Mouse (Mus musculus): ENCODE results near the gene Cbx4. TPM values are rescaled to one million over a fixed set of nuclear protein-coding genes. Genes with fewer than 3 reads are reported as not detected.
A peak's percentile ranks its signal among the peaks of the same experiment; 100 is the strongest.

Cbx4 gene
- polyA plus RNA-seq, 1 experiment from 2014 or later: 9.2 TPM

- Histone ChIP-seq H3K9me3 (ENCODE audit: control insufficient read depth, low read length) (no peaks in the 10 kb centered on the region), H3K4me1 (ENCODE audit: control insufficient read depth in 2 of 2, insufficient read depth in 2 of 2, low read length in 2 of 2) (peaks cover 5 to 9% of the 10 kb centered on the region in 2 experiments; a peak in 3 of 4 replicates), H3K4me2 (ENCODE audit: low read length) (no peak overlapping the region), H3K4me3 (ENCODE audit: control insufficient read depth in 1 of 2, insufficient read depth in 1 of 2, low read depth in 1 of 2, low read length in 2 of 2) (no peak overlapping the region), H3K27ac (replicated peaks in 1 of 2; ENCODE audit: control insufficient read depth in 1 of 2, insufficient read depth in 1 of 2, low read depth in 2 of 2, low read length in 2 of 2) (no peak overlapping the region), H3K9ac (ENCODE audit: low read length) (no peak overlapping the region), H3K27me3 (ENCODE audit: control insufficient read depth, insufficient read depth, low read length) (0 out of 2 replicates have a peak, but pooled peaks cover under 1% of the 10 kb centered on the region), H3K36me3 (ENCODE audit: control insufficient read depth, insufficient read depth, low read length) (no peaks in the 10 kb centered on the region)
- ATAC-seq (ENCODE audit: insufficient number of reproducible peaks, insufficient read depth, low FRiP score, low read depth): no peak
- 33% methylated on average over 3 of the region's 3 CpGs for WGBS
Observed at GRCm38 (mm10) chr11:119095441-119095840, 9.4 kb upstream of the Cbx4 start.

- Histone ChIP-seq H3K9me3 (ENCODE audit: control insufficient read depth, low read length) (no peaks in the 10 kb centered on the region), H3K4me2 (ENCODE audit: low read length) (no peak overlapping the region), H3K36me3 (ENCODE audit: control insufficient read depth, insufficient read depth, low read length) (no peaks in the 10 kb centered on the region), H3K4me3 (ENCODE audit: control insufficient read depth in 1 of 2, insufficient read depth in 1 of 2, low read depth in 1 of 2, low read length in 2 of 2) (no peak overlapping the region), H3K9ac (ENCODE audit: low read length) (no peak overlapping the region), H3K27me3 (ENCODE audit: control insufficient read depth, insufficient read depth, low read length) (peaks cover 17% of the 10 kb centered on the region), H3K4me1 (ENCODE audit: control insufficient read depth in 2 of 2, insufficient read depth in 2 of 2, low read length in 2 of 2) (peaks cover 11 to 25% of the 10 kb centered on the region in 2 experiments; a peak in 3 of 4 replicates), H3K27ac (replicated peaks in 1 of 2; ENCODE audit: control insufficient read depth in 1 of 2, insufficient read depth in 1 of 2, low read depth in 2 of 2, low read length in 2 of 2) (no peak overlapping the region)
- 67% methylated on average over 1 of the region's 1 CpGs for WGBS
- ATAC-seq (ENCODE audit: insufficient number of reproducible peaks, insufficient read depth, low FRiP score, low read depth): no peak
Observed at GRCm38 (mm10) chr11:119093322-119093721, 7.3 kb upstream of the Cbx4 start.

GRCm38 (mm10) chr11:119092286-119092685 is 6.3 kb upstream of the Cbx4 start:
- H3K27ac ChIP-seq (replicated peaks in 1 of 2; ENCODE audit: control insufficient read depth in 1 of 2, insufficient read depth in 1 of 2, low read depth in 2 of 2, low read length in 2 of 2): no peak overlapping the region
- H3K36me3 ChIP-seq (ENCODE audit: control insufficient read depth, insufficient read depth, low read length): no peaks in the 10 kb centered on the region
- H3K4me1 ChIP-seq (ENCODE audit: control insufficient read depth in 2 of 2, insufficient read depth in 2 of 2, low read length in 2 of 2): peaks cover 14 to 32% of the 10 kb centered on the region in 2 experiments; a peak in 3 of 4 replicates
- no peaks in the 10 kb centered on the region for H3K9me3 ChIP-seq (ENCODE audit: control insufficient read depth, low read length)
- 79% methylated on average over 3 of the region's 3 CpGs for WGBS
- no peak for ATAC-seq (ENCODE audit: insufficient number of reproducible peaks, insufficient read depth, low FRiP score, low read depth)
- no peak overlapping the region for H3K4me3 ChIP-seq (ENCODE audit: control insufficient read depth in 1 of 2, insufficient read depth in 1 of 2, low read depth in 1 of 2, low read length in 2 of 2)
- no peak overlapping the region for H3K4me2 ChIP-seq (ENCODE audit: low read length)
- peaks cover 27% of the 10 kb centered on the region for H3K27me3 ChIP-seq (ENCODE audit: control insufficient read depth, insufficient read depth, low read length)
- H3K9ac ChIP-seq (ENCODE audit: low read length): no peak overlapping the region

- WGBS: 9% methylated on average over 8 of the region's 8 CpGs
- peak overlapping the region in 1 of 2 experiments; percentile 53; a peak in 2 of 4 replicates for H3K4me3 ChIP-seq (ENCODE audit: control insufficient read depth in 1 of 2, insufficient read depth in 1 of 2, low read depth in 1 of 2, low read length in 2 of 2)
- peak overlapping the region; percentile 72; the same call in 1 of the 2 replicates for H3K9ac ChIP-seq (ENCODE audit: low read length)
- H3K36me3 ChIP-seq (ENCODE audit: control insufficient read depth, insufficient read depth, low read length): no peaks in the 10 kb centered on the region
- peaks cover 17 to 39% of the 10 kb centered on the region in 2 experiments; a peak in 3 of 4 replicates for H3K4me1 ChIP-seq (ENCODE audit: control insufficient read depth in 2 of 2, insufficient read depth in 2 of 2, low read length in 2 of 2)
- 0 out of 4 replicates have a peak overlapping the region, but pooled peaks of 1 of the 2 experiments have one; percentile 4 for H3K27ac ChIP-seq (replicated peaks in 1 of 2; ENCODE audit: control insufficient read depth in 1 of 2, insufficient read depth in 1 of 2, low read depth in 2 of 2, low read length in 2 of 2)
- H3K9me3 ChIP-seq (ENCODE audit: control insufficient read depth, low read length): no peaks in the 10 kb centered on the region
- no peak for ATAC-seq (ENCODE audit: insufficient number of reproducible peaks, insufficient read depth, low FRiP score, low read depth)
- H3K4me2 ChIP-seq (ENCODE audit: low read length): peak overlapping the region; percentile 87
- peaks cover 30% of the 10 kb centered on the region for H3K27me3 ChIP-seq (ENCODE audit: control insufficient read depth, insufficient read depth, low read length)
Observed at GRCm38 (mm10) chr11:119091598-119091991, 5.6 kb upstream of the Cbx4 start.

- Histone ChIP-seq H3K9ac (ENCODE audit: low read length) (peak overlapping the region; percentile 72), H3K4me1 (ENCODE audit: control insufficient read depth in 2 of 2, insufficient read depth in 2 of 2, low read length in 2 of 2) (peaks cover 16 to 42% of the 10 kb centered on the region in 2 experiments; a peak in 3 of 4 replicates), H3K4me2 (ENCODE audit: low read length) (peak overlapping the region; percentile 87), H3K27ac (replicated peaks in 1 of 2; ENCODE audit: control insufficient read depth in 1 of 2, insufficient read depth in 1 of 2, low read depth in 2 of 2, low read length in 2 of 2) (peak overlapping the region in 1 of 2 experiments; percentile 4; a peak in 2 of 4 replicates), H3K4me3 (ENCODE audit: control insufficient read depth in 1 of 2, insufficient read depth in 1 of 2, low read depth in 1 of 2, low read length in 2 of 2) (peak overlapping the region; percentile 51 to 53), H3K36me3 (ENCODE audit: control insufficient read depth, insufficient read depth, low read length) (no peaks in the 10 kb centered on the region), H3K9me3 (ENCODE audit: control insufficient read depth, low read length) (no peaks in the 10 kb centered on the region), H3K27me3 (ENCODE audit: control insufficient read depth, insufficient read depth, low read length) (peaks cover 30% of the 10 kb centered on the region)
- 2% methylated on average over 33 of the region's 42 CpGs for WGBS
- peak; percentile 51 for ATAC-seq (ENCODE audit: insufficient number of reproducible peaks, insufficient read depth, low FRiP score, low read depth)
Observed at GRCm38 (mm10) chr11:119090961-119091597, 5.1 kb upstream of the Cbx4 start.

- H3K27ac ChIP-seq (replicated peaks in 1 of 2; ENCODE audit: control insufficient read depth in 1 of 2, insufficient read depth in 1 of 2, low read depth in 2 of 2, low read length in 2 of 2): peak overlapping the region in 1 of 2 experiments; percentile 4; a peak in 2 of 4 replicates
- peak overlapping the region; percentile 51 to 53 for H3K4me3 ChIP-seq (ENCODE audit: control insufficient read depth in 1 of 2, insufficient read depth in 1 of 2, low read depth in 1 of 2, low read length in 2 of 2)
- H3K27me3 ChIP-seq (ENCODE audit: control insufficient read depth, insufficient read depth, low read length): peaks cover 30% of the 10 kb centered on the region
- peaks cover 13 to 42% of the 10 kb centered on the region in 2 experiments; a peak in 3 of 4 replicates for H3K4me1 ChIP-seq (ENCODE audit: control insufficient read depth in 2 of 2, insufficient read depth in 2 of 2, low read length in 2 of 2)
- peak overlapping the region; percentile 87 for H3K4me2 ChIP-seq (ENCODE audit: low read length)
- H3K9me3 ChIP-seq (ENCODE audit: control insufficient read depth, low read length): no peaks in the 10 kb centered on the region
- no peak for ATAC-seq (ENCODE audit: insufficient number of reproducible peaks, insufficient read depth, low FRiP score, low read depth)
- H3K36me3 ChIP-seq (ENCODE audit: control insufficient read depth, insufficient read depth, low read length): no peaks in the 10 kb centered on the region
- peak overlapping the region; percentile 72 for H3K9ac ChIP-seq (ENCODE audit: low read length)
- under 1% methylated on average over 66 of the region's 75 CpGs for WGBS
Observed at GRCm38 (mm10) chr11:119090076-119090960, 4.3 kb upstream of the Cbx4 start.

GRCm38 (mm10) chr11:119089235-119090075 is 3.4 kb upstream of the Cbx4 start:
- peak overlapping the region; percentile 87 for H3K4me2 ChIP-seq (ENCODE audit: low read length)
- no peaks in the 10 kb centered on the region for H3K36me3 ChIP-seq (ENCODE audit: control insufficient read depth, insufficient read depth, low read length)
- ATAC-seq (ENCODE audit: insufficient number of reproducible peaks, insufficient read depth, low FRiP score, low read depth): no peak
- no peak overlapping the region for H3K27ac ChIP-seq (replicated peaks in 1 of 2; ENCODE audit: control insufficient read depth in 1 of 2, insufficient read depth in 1 of 2, low read depth in 2 of 2, low read length in 2 of 2)
- no peaks in the 10 kb centered on the region for H3K9me3 ChIP-seq (ENCODE audit: control insufficient read depth, low read length)
- H3K4me3 ChIP-seq (ENCODE audit: control insufficient read depth in 1 of 2, insufficient read depth in 1 of 2, low read depth in 1 of 2, low read length in 2 of 2): peak overlapping the region in 1 of 2 experiments; percentile 53; a peak in 2 of 4 replicates
- H3K9ac ChIP-seq (ENCODE audit: low read length): no peak overlapping the region; the same call in 1 of the 2 replicates
- peaks cover 15 to 45% of the 10 kb centered on the region in 2 experiments; a peak in 3 of 4 replicates for H3K4me1 ChIP-seq (ENCODE audit: control insufficient read depth in 2 of 2, insufficient read depth in 2 of 2, low read length in 2 of 2)
- H3K27me3 ChIP-seq (ENCODE audit: control insufficient read depth, insufficient read depth, low read length): peaks cover 30% of the 10 kb centered on the region
- 1% methylated on average over 41 of the region's 41 CpGs for WGBS
